Mouse (Mus musculus): Measurements from ENCODE around the gene Aven.
"Not testable (repeated sequence)": the region's sequence is repeated elsewhere in the genome, so short reads cannot be mapped to it uniquely, and the experiment has no call there.

Gene Aven

GRCm38 (mm10) chr2:112492856-112493538 is at the start of gene Aven:
Aven (plus strand) TSS chr2:112492964.
- DNase-seq (ENCODE audit: extremely low read depth, low read depth) = no peak

DNA sequence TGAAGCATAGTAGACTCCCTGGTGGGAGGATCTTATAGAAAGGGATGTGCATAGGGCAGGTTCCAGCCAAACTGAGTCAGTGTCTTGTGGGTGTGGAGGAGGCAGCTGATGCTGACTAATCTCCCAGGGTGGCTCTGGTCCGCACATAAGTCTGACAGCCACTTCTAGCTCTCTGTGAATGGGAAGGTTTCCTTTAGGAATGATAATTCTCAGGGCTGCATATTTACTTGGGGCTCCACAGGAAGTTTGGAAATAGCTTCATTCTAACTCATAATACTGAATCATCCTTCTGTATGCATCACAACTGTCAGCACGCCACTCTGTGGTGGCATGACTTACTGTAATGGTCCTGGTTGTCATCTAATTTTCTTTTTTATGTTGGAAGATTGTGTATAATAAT is 49.3 kb upstream of the Aven start:
- DNase-seq (ENCODE audit: extremely low read depth, low read depth) = no peak

DNA sequence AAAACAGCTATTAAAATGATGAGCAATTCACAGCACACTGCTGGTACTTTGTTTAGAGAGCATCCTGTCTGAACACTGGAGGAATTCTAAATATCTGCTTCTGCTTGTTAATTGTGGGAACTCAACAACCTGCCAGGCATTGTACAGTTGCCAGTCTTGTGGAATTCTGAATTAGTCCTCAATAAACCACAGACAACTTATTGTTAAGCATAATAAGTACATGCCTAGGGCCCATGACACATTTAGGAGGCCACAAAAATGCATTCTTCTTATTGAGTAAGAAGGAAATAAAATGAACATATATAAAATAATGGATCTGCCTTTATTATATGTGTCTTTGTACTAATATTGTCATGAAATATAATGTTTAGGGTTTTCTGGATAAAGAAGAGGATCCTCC is 47.3 kb upstream of the Aven start:
- no peak for DNase-seq (ENCODE audit: extremely low read depth, low read depth)

DNA sequence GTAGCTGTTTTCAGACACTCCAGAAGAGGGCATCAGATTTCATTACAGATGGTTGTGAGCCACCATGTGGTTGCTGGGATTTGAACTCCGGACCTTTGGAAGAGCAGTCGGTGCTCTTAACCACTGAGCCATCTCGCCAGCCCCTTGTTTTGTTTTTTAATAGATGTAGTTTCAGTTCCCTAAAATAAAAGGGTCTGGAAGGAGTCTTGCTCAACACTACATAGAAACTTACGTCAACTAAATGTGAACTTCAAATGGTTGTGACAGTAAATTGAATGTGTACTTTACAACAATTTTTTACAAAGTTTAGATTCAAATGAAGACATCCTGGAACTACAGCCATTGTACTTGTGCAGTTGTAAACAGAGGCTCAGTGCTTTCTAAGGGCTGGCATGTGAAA is 44.7 kb upstream of the Aven start:
- DNase-seq (ENCODE audit: extremely low read depth, low read depth) = not testable (repeated sequence)

DNA sequence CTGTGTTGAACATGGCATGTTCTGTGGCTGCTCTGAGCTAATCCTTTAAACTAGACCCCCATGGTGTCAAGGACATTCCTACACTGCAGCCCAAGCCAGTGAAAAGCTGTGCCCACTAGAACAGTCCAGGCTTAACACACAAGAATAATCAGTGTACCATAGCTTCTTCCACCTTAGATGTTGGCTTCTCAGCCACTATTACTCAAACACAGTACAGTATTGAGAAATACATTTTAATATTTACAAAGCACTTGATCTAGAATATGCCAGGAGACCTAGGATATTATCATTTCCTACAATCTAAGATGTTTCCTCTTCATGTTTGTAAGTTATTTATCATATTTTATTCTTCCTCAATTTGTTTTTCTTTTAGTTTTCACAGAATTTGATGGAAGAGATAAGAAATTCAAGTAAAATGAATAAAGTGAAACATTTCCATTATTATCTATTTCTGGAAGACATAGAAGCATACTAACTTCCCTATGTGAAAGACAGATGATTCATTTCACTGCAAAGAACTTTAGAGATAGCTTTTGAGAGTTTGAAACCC is 44.2 kb upstream of the Aven start:
- DNase-seq (ENCODE audit: extremely low read depth, low read depth) = no peak

GRCm38 (mm10) chr2:112449597-112450296 is 43.0 kb upstream of the Aven start:
- no peak for DNase-seq (ENCODE audit: extremely low read depth, low read depth)

DNA sequence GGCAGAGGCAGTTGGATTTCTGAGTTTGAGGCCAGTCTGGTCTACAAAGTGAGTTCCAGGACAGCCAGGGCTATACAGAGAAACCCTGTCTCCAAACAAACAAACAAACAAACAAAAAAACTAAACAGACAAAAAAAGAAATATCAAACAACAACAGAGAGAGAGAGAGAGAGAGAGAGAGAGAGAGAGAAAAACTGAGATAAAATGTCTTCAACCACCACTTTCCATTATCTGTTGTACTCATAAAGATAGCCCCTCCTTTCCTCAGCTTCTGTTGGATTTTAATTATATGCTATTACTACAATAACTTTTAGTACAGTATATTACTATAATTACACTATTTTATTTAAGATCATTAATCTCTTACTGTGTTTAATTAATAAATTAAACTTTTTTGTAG is 40.3 kb upstream of the Aven start:
- DNase-seq (ENCODE audit: extremely low read depth, low read depth) = not testable (repeated sequence)

- DNase-seq (ENCODE audit: extremely low read depth, low read depth) = no peak
Observed at GRCm38 (mm10) chr2:112454125-112454861, 38.5 kb upstream of the Aven start.

DNA sequence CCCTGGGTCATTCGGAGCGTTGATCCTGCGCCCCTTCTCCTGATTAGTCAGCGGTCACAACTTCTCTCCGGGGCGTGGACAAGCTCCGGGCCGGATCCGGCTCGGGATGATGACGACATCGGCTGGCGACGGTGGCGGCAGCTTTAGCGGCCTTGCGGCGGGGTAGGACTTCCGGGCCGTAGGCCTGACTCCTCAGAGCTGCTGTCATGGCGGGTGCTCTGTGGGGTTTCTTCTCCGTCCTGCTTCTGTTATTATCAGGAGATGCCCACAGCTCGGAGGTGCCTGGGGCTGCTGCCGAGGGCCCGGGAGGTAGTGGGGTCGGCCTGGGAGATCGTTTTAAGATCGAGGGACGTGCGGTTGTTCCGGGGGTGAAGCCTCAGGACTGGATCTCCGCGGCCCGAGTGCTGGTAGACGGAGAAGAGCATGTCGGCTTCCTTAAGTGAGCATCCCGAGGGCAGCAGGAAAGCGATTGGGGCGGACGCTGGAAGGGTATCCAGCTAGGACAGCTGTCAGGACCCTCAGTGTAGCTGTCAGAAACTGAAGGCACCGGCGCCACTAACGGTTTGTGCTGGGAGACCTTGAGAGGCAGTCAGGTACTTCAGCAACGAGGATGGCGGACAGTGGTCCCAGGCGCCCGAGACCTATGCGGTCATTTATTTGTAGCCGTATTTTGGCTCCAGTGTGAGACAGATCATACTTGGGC is 37.8 kb upstream of the Aven start, which contains the start of gene Emc7:
Gene Emc7 (plus strand): TSS at position 136 of the 703 bp plus-strand sequence.
- DNase-seq (ENCODE audit: extremely low read depth, low read depth) = peak; percentile 83

DNA sequence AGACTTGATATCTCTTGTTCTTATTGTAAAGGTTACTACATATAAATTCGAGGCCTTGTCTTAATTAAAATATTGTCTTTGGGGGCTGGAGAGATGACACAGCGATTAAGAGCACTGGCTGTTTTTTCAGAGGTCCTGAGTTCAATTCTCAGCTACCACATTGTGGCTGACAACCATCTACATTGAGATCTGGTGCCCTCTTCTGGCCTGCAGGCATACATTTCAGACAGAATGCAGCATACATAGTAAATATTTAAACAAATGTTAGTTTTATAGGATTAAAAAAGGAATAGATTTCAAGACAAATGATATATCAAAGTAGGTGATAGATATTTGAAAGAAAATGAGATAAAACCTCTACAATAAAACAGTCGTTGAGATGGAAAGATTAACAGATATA is 32.2 kb upstream of the Aven start:
- no peak for DNase-seq (ENCODE audit: extremely low read depth, low read depth)

DNA sequence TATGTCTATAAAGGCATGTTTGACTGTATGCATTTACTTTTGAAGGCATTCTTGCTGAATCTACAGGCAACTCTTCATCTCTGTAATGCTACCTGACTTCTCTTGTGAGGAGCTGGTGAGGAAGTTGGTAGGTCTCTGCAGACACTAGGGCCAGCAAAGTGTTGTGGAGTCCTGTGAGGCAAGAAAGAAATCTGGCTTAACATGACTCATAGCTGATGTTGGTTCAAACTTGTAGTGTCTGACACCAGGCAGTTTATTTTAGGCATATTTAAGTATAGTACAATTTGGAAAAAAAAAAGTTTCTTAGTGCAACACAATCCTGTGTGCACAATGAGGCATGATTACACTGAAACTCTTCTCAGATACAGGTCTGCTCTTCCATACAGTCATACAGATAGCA is 23.2 kb upstream of the Aven start:
- no peak for DNase-seq (ENCODE audit: extremely low read depth, low read depth)

GRCm38 (mm10) chr2:112470961-112471381 is 21.8 kb upstream of the Aven start:
- no peak for DNase-seq (ENCODE audit: extremely low read depth, low read depth)

DNA sequence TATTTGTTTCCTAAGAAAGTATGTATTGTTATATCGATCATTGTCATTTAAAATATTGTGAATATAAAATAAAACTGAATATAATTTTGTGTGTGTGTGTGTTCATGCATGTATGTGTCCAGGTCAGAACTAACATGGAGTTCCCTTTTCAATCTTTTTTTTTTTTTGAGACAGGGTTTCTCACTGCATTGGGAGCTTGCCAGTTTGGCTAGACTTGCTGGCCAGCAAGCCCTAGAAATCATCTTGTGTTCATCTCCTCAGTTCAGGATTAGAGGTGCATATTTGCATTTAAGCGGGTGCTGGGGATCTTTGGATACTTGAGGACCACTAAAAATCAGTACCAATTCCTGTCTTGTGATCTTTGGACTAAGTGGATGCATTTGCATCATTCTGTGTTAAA is 20.7 kb upstream of the Aven start:
- DNase-seq (ENCODE audit: extremely low read depth, low read depth) = no peak

GRCm38 (mm10) chr2:112474997-112475724 is 17.6 kb upstream of the Aven start:
- no peak for DNase-seq (ENCODE audit: extremely low read depth, low read depth)

DNA sequence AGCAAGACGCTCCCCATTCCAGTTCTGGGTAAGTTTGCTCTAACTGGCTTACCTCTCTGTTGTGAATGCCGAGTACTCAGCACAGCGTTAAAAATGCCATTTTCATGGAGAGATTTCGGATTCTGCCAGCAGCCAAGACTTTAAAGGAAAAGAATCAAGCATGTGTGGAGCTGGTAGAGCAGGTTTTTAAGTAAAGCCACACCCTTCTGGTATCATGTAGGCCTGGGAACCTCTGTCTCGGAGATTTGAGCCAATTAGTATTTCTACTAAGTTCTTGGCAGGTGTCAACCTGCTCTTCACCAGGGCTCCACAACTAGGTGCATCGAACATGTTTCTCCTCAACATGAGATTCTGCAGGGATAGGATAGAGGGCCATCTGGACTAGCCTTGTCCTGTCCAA is 16.2 kb upstream of the Aven start:
- DNase-seq (ENCODE audit: extremely low read depth, low read depth) = no peak

DNA sequence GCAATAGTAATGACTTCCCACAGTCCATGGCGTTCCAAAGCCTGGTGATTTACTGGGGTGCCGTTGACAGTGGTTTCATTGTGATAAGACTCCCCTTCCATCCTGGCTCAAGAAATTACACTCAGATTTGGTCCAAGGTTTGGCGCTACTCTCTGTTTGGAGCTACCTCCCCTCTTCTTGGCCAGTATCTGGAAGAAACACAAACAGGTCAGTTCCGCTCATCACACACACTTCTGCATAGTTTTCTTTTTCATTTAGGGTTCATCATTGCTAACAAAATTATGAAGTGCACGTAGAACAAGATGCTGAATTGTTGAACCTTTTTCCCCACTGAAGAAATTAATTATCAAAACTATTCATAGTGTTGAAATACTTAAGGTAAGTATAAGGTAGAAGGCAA is 12.1 kb upstream of the Aven start, which contains the start of gene Chrm5:
Gene Chrm5 (minus strand): TSS at position 101 of the 400 bp plus-strand sequence.
- DNase-seq (ENCODE audit: extremely low read depth, low read depth) = no peak

GRCm38 (mm10) chr2:112481564-112481963 is 11.2 kb upstream of the Aven start:
- no peak for DNase-seq (ENCODE audit: extremely low read depth, low read depth)

DNA sequence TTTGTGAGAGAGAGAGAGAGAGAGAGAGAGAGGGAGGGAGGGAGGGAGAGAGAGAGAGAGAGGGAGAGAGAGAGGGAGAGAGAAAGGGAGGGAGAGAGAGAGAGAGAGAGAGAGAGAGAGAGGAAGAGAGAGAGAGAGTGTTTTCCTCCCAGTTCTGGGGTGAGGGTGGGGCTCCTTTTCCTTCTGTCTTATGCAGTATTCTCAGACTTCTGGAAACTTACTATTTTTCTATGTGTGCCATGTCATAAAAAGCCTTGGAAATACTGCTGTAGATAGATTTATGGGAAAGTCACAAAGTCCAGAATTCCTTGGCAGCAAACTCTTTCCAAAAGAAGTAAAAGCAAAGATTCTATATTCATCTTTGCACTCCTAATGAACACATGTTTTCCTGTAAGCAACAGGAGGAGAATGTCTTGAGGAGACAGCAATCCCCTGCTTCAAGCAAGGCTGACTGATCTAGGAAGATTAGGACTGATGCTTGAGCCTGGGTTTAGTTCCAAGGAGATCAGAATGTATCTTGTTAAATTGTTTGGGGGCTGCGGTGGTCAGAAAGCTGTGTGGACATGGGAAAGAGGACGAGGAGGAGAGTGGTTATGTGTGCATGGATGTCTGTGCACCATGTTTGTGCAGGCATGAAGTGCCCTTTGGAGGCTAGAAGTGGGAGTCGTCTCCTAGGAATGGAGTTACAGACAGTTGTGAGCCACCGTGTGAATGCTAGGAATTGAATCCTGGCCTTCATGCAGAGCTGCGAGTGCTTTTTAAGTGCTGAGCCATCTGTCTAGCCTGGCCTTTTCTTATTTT is 10.0 kb upstream of the Aven start:
- no peak for DNase-seq (ENCODE audit: extremely low read depth, low read depth)

GRCm38 (mm10) chr2:112483334-112483651 is 9.5 kb upstream of the Aven start:
- no peak for DNase-seq (ENCODE audit: extremely low read depth, low read depth)

- DNase-seq (ENCODE audit: extremely low read depth, low read depth) = no peak
Observed at GRCm38 (mm10) chr2:112484886-112485285, 7.9 kb upstream of the Aven start.
